Mouse (Mus musculus): Measurements from ENCODE around the gene Sin3a.

DNA sequence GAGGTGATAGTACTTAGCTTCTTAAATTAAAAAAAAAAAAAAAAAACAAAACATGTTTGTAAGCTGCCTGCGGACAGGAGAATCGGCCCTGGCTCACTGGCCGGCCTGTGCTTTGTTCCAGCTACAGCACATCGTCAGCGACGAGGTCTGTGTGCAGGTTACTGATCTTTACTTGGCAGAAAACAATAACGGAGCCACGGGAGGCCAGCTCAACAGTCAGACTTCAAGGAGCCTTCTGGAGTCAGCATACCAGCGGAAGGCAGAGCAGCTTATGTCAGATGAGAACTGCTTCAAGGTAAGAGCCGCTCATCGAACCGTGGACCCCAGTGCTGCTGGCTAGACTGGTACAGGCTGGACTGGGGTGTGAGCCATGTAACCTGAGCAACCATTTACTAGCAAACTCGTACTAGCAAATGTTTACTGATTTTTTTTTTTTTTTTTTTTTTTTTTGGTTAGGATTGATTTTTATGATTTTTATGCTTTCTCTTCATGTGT lies 45.5 kb downstream of the Sin3a start:
- TF ChIP-seq POLR2A (IDR thresholded peaks at IDR 0.05; ENCODE audit: borderline replicate concordance, extremely low read depth, insufficient read depth, insufficient read length, poor library complexity, severe bottlenecking) = no peak
- TF ChIP-seq CTCF (IDR thresholded peaks at IDR 0.05; ENCODE audit: borderline replicate concordance, extremely low read depth, insufficient read depth, insufficient read length) = no peak

Data from brain, embryonic 14.5 days (tissue).